Mouse (Mus musculus) heart, adult 2 months (tissue): ENCODE measurements at regions not wholly inside any gene's neighbourhood (a gene's known extent, or its start where the extent isn't known, plus 50 kb on each side); places are given as distances from the start of the nearest gene placed in this dataset.
"Not testable (repeated sequence)": the region's sequence is repeated elsewhere in the genome, so short reads cannot be mapped to it uniquely, and the experiment has no call there.

Experiments used
- DNase-seq, 2 experiments: peaks; one replicate each; pipeline ENCODE4 v3.0.0; 2021
- H3K27ac ChIP-seq: fragments of 200-600 bp; 2 replicates; pipeline ENCODE4 v1.8.1; 2022
- H3K27me3 ChIP-seq: fragments of 200-500 bp; 2 replicates; pipeline ENCODE4 v1.6.1; 2012; ENCODE audit warnings: mild to moderate bottlenecking, low read length, inconsistent platforms, mixed read lengths; ENCODE audit not compliant: control insufficient read depth, insufficient read depth
- H3K36me3 ChIP-seq: fragments of 200-500 bp; 2 replicates; pipeline ENCODE4 v1.6.1; 2012; ENCODE audit warnings: low read length, inconsistent platforms; ENCODE audit not compliant: control insufficient read depth, insufficient read depth
- H3K4me1 ChIP-seq: fragments of 200-500 bp; 2 replicates; pipeline ENCODE4 v1.6.1; 2011; ENCODE audit warnings: low read length; ENCODE audit not compliant: control insufficient read depth, insufficient read depth
- H3K4me3 ChIP-seq: fragments of 200-600 bp; 2 replicates; pipeline ENCODE4 v1.8.1; 2022
- H3K79me2 ChIP-seq: fragments of 200-500 bp; replicated peaks from 2 replicates; pipeline ENCODE4 v1.6.1; 2012; ENCODE audit warnings: mild to moderate bottlenecking, inconsistent platforms, low read length, moderate library complexity, mixed read lengths; ENCODE audit not compliant: control insufficient read depth, insufficient read depth
- H3K9ac ChIP-seq: fragments of 200-500 bp; 2 replicates; pipeline ENCODE4 v1.6.1; 2012; ENCODE audit warnings: low read depth, mild to moderate bottlenecking, control low read depth, inconsistent platforms, low read length, mixed read lengths
- CTCF ChIP-seq: fragments of 200-600 bp; IDR thresholded peaks from 2 replicates; pipeline ENCODE4 v1.8.1; 2022; ENCODE audit warnings: antibody characterized with exemption, mild to moderate bottlenecking, moderate library complexity
- EP300 ChIP-seq: fragments of 200-500 bp; IDR thresholded peaks from 2 replicates; pipeline ENCODE4 v1.6.1; 2011; ENCODE audit warnings: low read depth, low read length, control low read depth; ENCODE audit not compliant: insufficient read depth
- POLR2A ChIP-seq: fragments of 200-500 bp; IDR thresholded peaks from 2 replicates; pipeline ENCODE4 v1.6.1; 2011; ENCODE audit warnings: mild to moderate bottlenecking, low read depth, low read length, control low read depth; ENCODE audit not compliant: insufficient read depth
- WGBS: fragments of 180-500 bp; shearing (Covaris S2); methylation state at CpG from one replicate; pipeline ENCODE4 v1.1.7; 2018; 5-methylcytosine and 5-hydroxymethylcytosine counted together
- intact Hi-C: fragments of 180-260 bp; cut with DNase I; formaldehyde crosslinking; loops from one replicate; pipeline ENCODE4 v1.15.1; 2025

DNA sequence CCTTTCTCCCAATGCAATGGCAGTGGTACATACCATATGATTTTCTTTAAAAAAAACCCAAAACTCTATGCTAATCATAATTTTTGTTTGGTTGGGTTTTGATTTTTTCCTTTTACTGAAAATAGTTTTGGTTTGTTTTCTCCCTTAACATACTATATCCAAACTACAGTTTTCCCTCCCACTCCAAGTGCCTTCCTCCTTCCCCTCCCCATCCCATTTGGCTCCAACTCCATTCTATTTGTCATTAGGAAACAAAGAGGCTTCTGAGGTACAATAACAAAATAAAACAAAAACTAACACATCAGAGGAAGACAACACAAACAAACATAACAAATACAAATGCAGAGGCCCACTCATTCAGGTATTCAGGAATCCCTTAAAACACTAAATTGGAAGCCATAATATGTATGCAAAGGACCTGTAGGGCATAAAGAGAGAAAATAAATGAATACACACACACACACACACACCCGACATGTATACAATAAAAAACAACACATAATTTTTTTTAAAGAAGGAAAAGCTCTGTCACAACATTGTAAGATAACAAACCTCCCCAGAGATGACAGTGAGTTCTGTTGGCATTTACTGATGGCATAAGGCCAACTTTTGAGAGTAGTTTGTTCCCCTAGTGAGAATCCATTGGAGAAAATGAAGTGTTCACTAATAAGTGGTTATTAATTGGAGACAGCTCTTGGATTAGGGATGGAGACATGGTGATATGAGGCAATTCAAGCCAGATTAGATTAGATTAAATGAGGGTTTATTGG, 230.5 kb upstream of the Ell2 start:
- no peak overlapping the region for H3K27ac ChIP-seq
- no peaks in the 10 kb centered on the region for H3K36me3 ChIP-seq
- intact Hi-C loops = no loop called here
- TF ChIP-seq EP300 (no peak), CTCF (no peak), POLR2A (no peak)
- no peak overlapping the region for H3K9ac ChIP-seq
- H3K4me1 ChIP-seq = no peaks in the 10 kb centered on the region
- H3K4me3 ChIP-seq = no peak overlapping the region
- H3K79me2 ChIP-seq = no peaks in the 10 kb centered on the region
- DNase-seq = no peak
- 57% methylated on average over 1 of the region's 1 CpGs for WGBS
- no peaks in the 10 kb centered on the region for H3K27me3 ChIP-seq

DNA sequence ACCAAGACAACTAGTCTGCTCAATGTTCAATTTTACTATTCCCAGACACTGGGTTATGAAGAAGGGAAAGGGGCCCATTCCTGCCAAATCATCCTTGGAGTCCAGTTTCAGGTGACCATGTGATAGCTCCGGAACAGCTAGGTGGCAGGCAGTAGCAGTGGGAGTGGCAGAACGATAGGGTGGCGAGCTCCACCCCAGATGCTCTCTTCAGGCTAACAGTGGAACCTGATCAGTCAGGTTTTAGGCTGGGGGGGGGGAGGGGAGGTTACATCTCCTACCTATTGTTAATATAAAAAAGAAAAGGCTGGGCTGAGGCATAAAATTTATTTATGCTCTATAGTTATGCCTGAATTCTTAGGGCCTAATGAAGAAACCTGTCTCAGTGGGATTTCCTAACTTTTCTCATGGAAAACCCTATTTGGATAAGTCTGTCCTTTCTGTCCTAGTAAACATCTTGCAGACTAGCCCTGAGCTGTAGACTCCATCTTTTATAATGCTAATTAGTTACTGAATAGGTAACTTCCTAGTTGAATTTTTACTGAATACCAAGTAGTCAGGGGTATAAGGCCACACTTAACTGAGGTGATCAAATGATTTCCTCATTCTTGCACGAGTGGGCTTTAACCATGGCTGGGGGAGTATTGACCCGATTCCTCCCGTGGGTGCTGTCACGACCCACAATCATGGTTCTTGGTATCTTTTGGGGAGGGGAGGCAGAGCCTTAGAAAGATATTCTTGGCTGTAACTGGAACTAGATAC, 223.2 kb upstream of the Ell2 start:
- H3K27me3 ChIP-seq, H3K36me3 ChIP-seq, H3K27ac ChIP-seq, H3K9ac ChIP-seq, H3K4me3 ChIP-seq, H3K4me1 ChIP-seq, DNase-seq, H3K79me2 ChIP-seq, intact Hi-C loops: not testable (repeated sequence)
- WGBS = 77% methylated on average over 7 of the region's 7 CpGs

DNA sequence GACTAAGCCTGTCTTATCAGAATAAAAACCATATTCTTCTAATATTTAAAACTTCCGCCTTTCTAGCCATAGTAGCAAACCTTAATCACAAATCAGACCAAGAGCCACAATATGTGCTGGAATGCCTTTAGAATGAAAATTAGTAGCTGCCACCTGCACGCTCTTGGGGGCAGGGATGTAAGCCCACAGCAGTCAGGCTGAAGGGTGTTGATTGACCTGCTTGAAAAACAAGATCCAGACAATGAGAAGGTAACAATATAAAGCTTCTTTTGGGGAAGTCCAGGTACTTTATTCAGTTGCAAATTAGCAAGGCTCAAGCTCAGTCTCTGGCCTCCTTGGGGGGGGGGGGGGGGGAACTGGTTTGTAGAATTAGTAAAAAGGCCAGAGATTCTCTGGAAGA, 222.3 kb upstream of the Ell2 start:
- H3K27me3 ChIP-seq, DNase-seq, H3K9ac ChIP-seq, intact Hi-C loops, H3K4me3 ChIP-seq, H3K36me3 ChIP-seq, H3K79me2 ChIP-seq, H3K27ac ChIP-seq, H3K4me1 ChIP-seq: not testable (repeated sequence)
- 91% methylated on average over 2 of the region's 2 CpGs for WGBS

DNA sequence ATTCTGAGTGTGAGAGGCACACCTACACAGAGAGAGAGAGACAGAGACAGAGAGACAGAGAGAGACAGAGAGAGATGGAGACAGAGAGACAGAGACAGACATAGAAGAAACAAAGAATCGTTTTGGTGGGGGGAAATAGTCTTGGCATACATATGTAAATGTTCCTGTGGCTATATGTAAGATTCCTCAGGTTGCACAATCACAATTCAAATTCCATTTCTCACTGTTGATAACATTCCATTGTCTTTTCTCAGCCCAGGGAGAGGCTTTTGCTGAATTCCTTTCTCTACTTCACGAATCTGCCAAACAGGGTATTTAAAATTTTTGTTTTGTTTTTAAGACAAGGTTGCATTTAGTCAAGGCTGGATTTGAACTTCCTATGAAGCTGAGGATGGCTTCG, 205.0 kb upstream of the Ell2 start:
- Histone ChIP-seq H3K9ac (no peak overlapping the region), H3K27me3 (no peaks in the 10 kb centered on the region), H3K79me2 (no peaks in the 10 kb centered on the region), H3K4me1 (no peaks in the 10 kb centered on the region), H3K4me3 (no peak overlapping the region), H3K27ac (no peak overlapping the region), H3K36me3 (no peaks in the 10 kb centered on the region)
- TF ChIP-seq POLR2A (no peak), CTCF (no peak), EP300 (no peak)
- 54% methylated on average over 3 of the region's 3 CpGs for WGBS
- intact Hi-C loops = no loop called here
- DNase-seq = no peak

DNA sequence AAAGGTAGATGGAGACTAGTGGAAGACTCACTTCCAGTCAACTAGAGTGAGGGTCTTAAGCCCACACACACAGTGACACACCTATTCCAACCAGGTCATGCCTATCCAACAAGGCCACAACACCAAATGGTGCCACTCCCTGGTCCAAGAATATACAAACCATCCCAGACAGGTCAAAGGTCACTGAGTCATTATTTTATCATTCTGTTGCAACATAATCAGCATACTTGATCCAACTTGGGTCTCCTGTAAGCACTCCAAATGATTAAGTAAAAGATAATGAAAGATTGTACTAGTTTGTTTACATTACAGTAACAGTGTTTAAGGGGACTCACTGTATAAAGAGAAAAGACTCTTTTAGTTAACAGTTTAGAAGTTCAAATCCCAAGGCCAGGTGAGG, 203.2 kb upstream of the Ell2 start:
- no peaks in the 10 kb centered on the region for H3K4me1 ChIP-seq
- H3K27me3 ChIP-seq = no peaks in the 10 kb centered on the region
- no peaks in the 10 kb centered on the region for H3K36me3 ChIP-seq
- H3K27ac ChIP-seq = no peak overlapping the region
- no peak overlapping the region for H3K4me3 ChIP-seq
- TF ChIP-seq EP300 = no peak
- TF ChIP-seq POLR2A = no peak
- no peak for TF ChIP-seq CTCF
- no peak overlapping the region for H3K9ac ChIP-seq
- intact Hi-C loops = no loop called here
- DNase-seq = no peak
- no peaks in the 10 kb centered on the region for H3K79me2 ChIP-seq

DNA sequence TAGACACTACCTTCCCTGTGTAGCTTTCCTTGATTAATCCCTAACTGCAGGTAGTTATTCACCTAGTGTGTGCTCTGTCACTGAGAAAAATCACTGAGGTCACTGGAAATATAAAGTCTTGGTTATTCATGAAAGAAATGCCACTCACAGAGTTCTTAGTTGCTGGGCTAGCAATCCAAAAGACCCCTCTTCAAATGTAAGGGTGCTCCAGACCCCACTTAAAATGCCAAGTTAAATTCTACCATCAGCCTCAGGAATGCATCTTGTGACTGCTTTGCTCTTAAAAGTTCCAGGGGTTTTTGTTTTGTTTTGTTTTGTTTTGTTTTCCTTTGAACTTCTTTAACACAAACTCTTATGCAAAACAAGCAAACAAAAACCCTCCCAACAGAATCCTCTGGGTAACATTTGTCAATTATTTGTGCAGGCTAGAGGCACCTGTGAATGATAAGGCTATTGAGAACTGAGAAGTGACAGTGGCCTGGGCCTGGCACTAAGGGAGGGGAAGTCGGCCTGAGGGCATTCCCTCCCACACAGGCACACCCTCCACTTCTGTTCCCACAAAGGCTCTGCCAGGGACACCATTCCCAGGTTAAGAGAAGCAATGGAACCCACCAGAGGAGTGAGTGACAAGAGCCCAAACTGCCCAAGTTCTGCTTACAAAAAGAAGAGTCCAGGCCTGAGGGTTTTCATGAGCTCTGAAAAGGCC, 192.1 kb upstream of the Ell2 start:
- Histone ChIP-seq H3K9ac (no peak overlapping the region), H3K27me3 (no peaks in the 10 kb centered on the region), H3K27ac (no peak overlapping the region), H3K4me3 (no peak overlapping the region), H3K4me1 (no peaks in the 10 kb centered on the region), H3K36me3 (no peaks in the 10 kb centered on the region), H3K79me2 (no peaks in the 10 kb centered on the region)
- TF ChIP-seq EP300 (no peak), POLR2A (no peak), CTCF (no peak)
- WGBS = 35% methylated on average over 1 of the region's 1 CpGs
- no peak for DNase-seq
- intact Hi-C loops = no loop called here
